ENCODE assay signal across 25 mouse cellular contexts in genomic region chr8:77175471-77175870, GRCm38 (mm10).
DNase-seq lines count a peak whose midpoint lies in the region; ATAC-seq lines count a peak whose summit lies in the region.
"Had no signal": no experiment of that assay in that cellular context is flagged by ENCODE, and none has a peak within 500 bp of the region (broad histone marks: within the 10 kb centered on the region; RNA-seq: fewer than 3 reads in every experiment).

No protein-coding gene starts in this region.

- 88% methylated on average over 4 of the region's 4 CpGs for WGBS in neural tube, embryonic 13.5 days
- WGBS in kidney, embryonic 14.5 days = 70% methylated on average over 4 of the region's 4 CpGs
- 68% methylated on average over 4 of the region's 4 CpGs for WGBS in liver, embryonic 12.5 days (ENCODE audit: insufficient replicate concordance)

- H3K9me3 ChIP-seq in neural tube, embryonic 13.5 days = no peaks in the 10 kb centered on the region
- no peaks in the 10 kb centered on the region for H3K9me3 ChIP-seq in kidney, embryonic 14.5 days (ENCODE audit: control insufficient read depth, low read length)
- H3K9me3 ChIP-seq in liver, embryonic 12.5 days (replicated peaks) = no peaks in the 10 kb centered on the region
- H3K9me3 ChIP-seq: embryonic facial prominence, embryonic 12.5 days; embryonic facial prominence, embryonic 15.5 days; heart, embryonic 13.5 days had no signal

- peak; percentile 47; the same call in 1 of the 2 replicates for ATAC-seq in neural tube, embryonic 13.5 days (ENCODE audit: low read depth)
- ATAC-seq in kidney, embryonic 14.5 days (ENCODE audit: low FRiP score, low TSS enrichment) = 0 out of 2 replicates have a peak, but pooled peaks have one; percentile 39
- ATAC-seq in liver, embryonic 12.5 days = no peak
- ATAC-seq: activated CD4-positive, CD25-positive, alpha-beta regulatory T cell, adult 4 months; forebrain, embryonic 14.5 days; forebrain, postnatal 0 days; hindbrain, postnatal 0 days had no signal

- no peaks in the 10 kb centered on the region for H3K27me3 ChIP-seq in neural tube, embryonic 13.5 days
- no peaks in the 10 kb centered on the region for H3K27me3 ChIP-seq in kidney, embryonic 14.5 days (ENCODE audit: control insufficient read depth, insufficient read depth, low read length)
- no peaks in the 10 kb centered on the region for H3K27me3 ChIP-seq in liver, embryonic 12.5 days (replicated peaks)
- H3K27me3 ChIP-seq: embryonic facial prominence, embryonic 12.5 days; embryonic facial prominence, embryonic 15.5 days; heart, embryonic 13.5 days had no signal

- no peak overlapping the region for H3K4me2 ChIP-seq in neural tube, embryonic 13.5 days
- H3K4me2 ChIP-seq in kidney, embryonic 14.5 days (replicated peaks; ENCODE audit: low read depth, low read length) = no peak overlapping the region
- no peak overlapping the region for H3K4me2 ChIP-seq in liver, embryonic 12.5 days
- H3K4me2 ChIP-seq: embryonic facial prominence, embryonic 12.5 days; embryonic facial prominence, embryonic 15.5 days; heart, embryonic 13.5 days; hindbrain, embryonic 14.5 days had no signal

- H3K36me3 ChIP-seq in neural tube, embryonic 13.5 days = no peaks in the 10 kb centered on the region
- H3K36me3 ChIP-seq in kidney, embryonic 14.5 days (ENCODE audit: control insufficient read depth, insufficient read depth, low read length) = no peaks in the 10 kb centered on the region
- no peaks in the 10 kb centered on the region for H3K36me3 ChIP-seq in liver, embryonic 12.5 days
- H3K36me3 ChIP-seq: embryonic facial prominence, embryonic 12.5 days; embryonic facial prominence, embryonic 15.5 days; heart, embryonic 13.5 days had no signal

- no peak overlapping the region for H3K27ac ChIP-seq in neural tube, embryonic 13.5 days (replicated peaks)
- H3K27ac ChIP-seq in kidney, embryonic 14.5 days (ENCODE audit: low read depth, low read length) = no peak overlapping the region
- no peak overlapping the region for H3K27ac ChIP-seq in liver, embryonic 12.5 days
- H3K27ac ChIP-seq: embryonic facial prominence, embryonic 12.5 days; embryonic facial prominence, embryonic 15.5 days; gastrocnemius, adult 2 months; heart, embryonic 13.5 days; hindbrain, embryonic 14.5 days; hindbrain, postnatal 0 days had no signal

- no peak overlapping the region for H3K9ac ChIP-seq in neural tube, embryonic 13.5 days
- H3K9ac ChIP-seq in kidney, embryonic 14.5 days (ENCODE audit: low read depth, low read length) = no peak overlapping the region
- no peak overlapping the region for H3K9ac ChIP-seq in liver, embryonic 12.5 days
- H3K9ac ChIP-seq: embryonic facial prominence, embryonic 12.5 days; embryonic facial prominence, embryonic 15.5 days; forebrain, postnatal 0 days; heart, embryonic 13.5 days; hindbrain, embryonic 14.5 days had no signal

- no peak for DNase-seq in neural tube, embryonic 10.5 days (ENCODE audit: extremely low spot score, low spot score)
- peak; percentile 19 for DNase-seq in kidney, postnatal 10 days
- DNase-seq in adrenal gland, adult (ENCODE audit: inconsistent age in 2 of 2, low spot score in 1 of 2) = no peak
- DNase-seq in thymus, postnatal 4 days = no peak
- DNase-seq: adrenal gland, postnatal 10 days; adrenal gland, postnatal 36 days; cerebellum, adult 18-20 months; cerebellum, adult 9-10 months; cerebellum, postnatal 14 days; forebrain, postnatal 0 days; gastrocnemius, adult 2 months; gastrocnemius, postnatal 14 days; heart, adult 18-20 months; heart, postnatal 14 days; heart, postnatal 4 days had no signal

- H3K4me1 ChIP-seq in neural tube, embryonic 13.5 days (replicated peaks) = no peaks in the 10 kb centered on the region
- H3K4me1 ChIP-seq in kidney, embryonic 14.5 days (ENCODE audit: control insufficient read depth, insufficient read depth, low read length) = no peaks in the 10 kb centered on the region
- H3K4me1 ChIP-seq in liver, embryonic 12.5 days = no peaks in the 10 kb centered on the region
- H3K4me1 ChIP-seq: embryonic facial prominence, embryonic 12.5 days; embryonic facial prominence, embryonic 15.5 days had no signal

- H3K4me3 ChIP-seq in neural tube, embryonic 13.5 days = no peak overlapping the region
- no peak overlapping the region for H3K4me3 ChIP-seq in kidney, embryonic 14.5 days (ENCODE audit: low read length)
- no peak overlapping the region for H3K4me3 ChIP-seq in liver, embryonic 12.5 days
- H3K4me3 ChIP-seq: embryonic facial prominence, embryonic 12.5 days; embryonic facial prominence, embryonic 15.5 days; gastrocnemius, adult 2 months; heart, embryonic 13.5 days had no signal
